Mouse (Mus musculus): ENCODE data around the gene Raver2.

The Raver2 gene

DNA sequence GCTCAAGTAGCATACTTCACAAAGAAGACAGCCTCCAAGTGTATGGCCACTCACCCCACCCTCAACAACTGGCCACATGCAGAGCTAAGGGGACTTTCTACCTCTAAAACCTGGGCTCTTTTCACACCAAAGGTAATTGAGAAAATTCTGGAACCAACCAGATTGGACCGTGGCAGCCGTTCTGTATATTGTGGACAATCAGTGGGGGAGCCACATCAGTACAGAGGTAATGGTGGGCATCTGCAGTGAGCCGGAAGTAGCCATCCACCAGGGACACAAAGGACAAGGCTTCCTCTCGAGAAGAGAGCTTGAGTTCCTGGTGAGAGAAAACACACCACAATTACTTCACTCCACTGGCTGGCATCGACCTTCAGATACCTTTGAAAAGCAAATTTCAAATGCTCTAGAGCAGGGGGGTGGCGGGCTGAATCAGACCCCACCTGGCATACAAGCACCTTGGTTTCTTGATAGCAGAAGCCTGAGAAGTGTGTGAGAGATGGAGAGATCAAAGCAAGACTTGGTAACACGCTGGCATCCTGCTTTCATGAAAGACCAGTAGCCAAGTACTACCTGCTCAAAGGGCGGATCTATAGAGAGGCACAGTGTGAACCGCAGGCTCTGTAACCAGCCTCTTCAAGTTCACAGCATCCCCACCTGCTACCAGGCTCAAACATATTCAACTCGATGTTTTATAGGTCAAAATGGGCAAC is 106.3 kb downstream of the Raver2 start:
- DNase-seq (ENCODE audit: low spot score in 2 of 2), result no peak

GRCm38 (mm10) chr4:101176123-101176522 is 107.3 kb downstream of the Raver2 start:
- no peak for DNase-seq (ENCODE audit: low spot score in 2 of 2)

- no peak for DNase-seq (ENCODE audit: low spot score in 2 of 2)
Observed at GRCm38 (mm10) chr4:101177796-101178195, 109.0 kb downstream of the Raver2 start.

DNA sequence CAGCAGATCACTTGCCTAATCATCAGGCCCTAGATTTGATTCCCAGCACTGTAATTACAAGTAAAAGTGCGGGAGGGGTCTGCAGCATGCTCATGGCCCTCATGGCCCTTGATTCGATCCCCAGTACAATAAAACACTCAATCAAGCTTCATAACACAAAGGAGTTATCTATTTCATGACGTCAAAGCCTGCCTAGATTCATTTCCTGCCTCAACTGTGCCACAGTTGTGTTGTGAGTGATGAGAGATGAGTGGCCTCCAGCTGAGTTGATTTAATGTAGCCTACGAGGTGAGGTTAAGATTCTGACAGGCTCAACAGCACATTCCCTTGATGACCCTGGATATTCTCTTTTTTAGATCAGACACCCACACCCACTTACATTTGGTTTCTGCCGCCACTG is 110.3 kb downstream of the Raver2 start:
- no peak for DNase-seq (ENCODE audit: low spot score in 2 of 2)

DNA sequence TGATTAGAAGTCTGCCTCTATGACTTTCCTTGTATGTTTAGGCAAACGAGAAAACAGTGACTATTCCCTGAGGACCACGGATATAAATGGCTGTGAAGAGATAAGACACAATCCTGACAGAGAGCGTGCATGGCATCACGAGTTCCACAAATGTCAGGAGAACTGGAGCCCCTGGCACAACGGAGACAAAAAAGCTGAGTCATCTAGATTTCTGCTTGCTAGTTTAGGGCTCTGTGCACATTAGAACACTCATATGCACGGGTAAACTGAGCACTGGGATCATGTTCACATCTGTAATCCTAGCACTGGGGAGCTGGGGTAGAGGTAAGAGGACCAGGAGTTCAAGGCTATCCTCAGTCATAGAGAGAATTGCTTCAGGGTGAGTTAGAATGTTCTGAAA is 111.1 kb downstream of the Raver2 start:
- DNase-seq (ENCODE audit: low spot score in 2 of 2), result no peak

GRCm38 (mm10) chr4:101180681-101181080 is 111.9 kb downstream of the Raver2 start:
- DNase-seq (ENCODE audit: low spot score in 2 of 2), result no peak

DNA sequence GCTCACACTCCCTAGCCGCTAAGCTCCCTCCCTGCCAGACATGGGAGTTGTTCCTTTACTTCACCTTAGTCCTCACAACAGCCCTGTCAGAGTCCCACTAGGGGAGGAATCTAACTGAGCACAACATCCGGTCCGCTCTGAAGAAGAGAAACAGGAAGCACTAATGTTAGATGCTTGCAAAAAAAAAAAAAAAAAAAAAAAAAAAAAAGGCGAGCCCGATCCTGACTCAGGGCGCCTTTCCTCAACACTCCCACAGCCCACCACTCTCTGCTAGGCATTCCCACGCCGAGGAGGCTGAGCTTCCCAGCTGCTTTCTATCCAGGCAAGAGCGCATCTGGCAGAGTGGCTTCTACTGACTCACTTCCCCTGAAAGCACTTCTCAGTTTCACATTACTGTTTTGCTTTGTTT is 113.8 kb downstream of the Raver2 start:
- peak; percentile 62 to 68 for DNase-seq (ENCODE audit: low spot score in 2 of 2)

DNA sequence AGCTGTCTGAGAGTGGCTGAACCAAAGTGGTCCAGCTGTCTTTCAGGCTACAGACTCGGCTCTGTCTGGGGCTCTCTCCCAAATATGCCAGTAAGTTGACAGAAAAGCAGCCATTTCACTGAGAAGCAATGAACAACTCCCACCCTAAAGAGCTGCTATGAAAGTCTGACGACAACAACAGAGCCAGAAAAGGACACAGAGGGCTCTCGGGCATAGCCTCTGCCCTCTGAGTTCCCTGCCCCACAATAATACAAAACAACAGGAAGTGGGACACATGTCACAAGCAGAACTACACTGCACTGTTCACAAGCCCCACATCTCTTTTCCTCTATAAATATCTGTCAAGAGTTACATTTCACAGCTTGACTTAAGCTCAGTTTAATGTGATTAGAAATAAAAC is 116.4 kb downstream of the Raver2 start:
- DNase-seq (ENCODE audit: low spot score in 2 of 2), result peak in 1 of 2 experiments; percentile 9

GRCm38 (mm10) chr4:101186591-101186990 is 117.8 kb downstream of the Raver2 start:
- DNase-seq (ENCODE audit: low spot score in 2 of 2), result no peak

DNA sequence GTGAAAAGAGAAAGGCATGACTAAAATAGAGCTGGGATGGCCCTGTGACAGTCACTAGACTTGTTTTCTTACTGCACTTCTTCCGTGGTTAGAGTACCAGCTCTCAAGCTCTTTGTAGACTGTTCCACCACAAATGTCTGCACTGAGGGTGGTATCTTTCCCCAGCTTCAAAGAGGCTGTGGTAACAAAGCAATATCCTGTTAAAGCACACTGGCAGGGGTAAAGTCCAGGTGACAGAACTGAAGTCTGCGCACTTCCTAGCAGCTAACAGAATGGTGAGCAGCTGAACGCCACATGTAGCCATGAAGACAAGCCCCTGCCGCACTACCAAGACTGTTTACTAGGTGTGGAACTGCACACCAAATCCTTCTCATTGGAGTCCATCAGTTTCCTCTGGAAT is 118.6 kb downstream of the Raver2 start:
- DNase-seq (ENCODE audit: low spot score in 2 of 2), result peak; percentile 73 to 77

DNA sequence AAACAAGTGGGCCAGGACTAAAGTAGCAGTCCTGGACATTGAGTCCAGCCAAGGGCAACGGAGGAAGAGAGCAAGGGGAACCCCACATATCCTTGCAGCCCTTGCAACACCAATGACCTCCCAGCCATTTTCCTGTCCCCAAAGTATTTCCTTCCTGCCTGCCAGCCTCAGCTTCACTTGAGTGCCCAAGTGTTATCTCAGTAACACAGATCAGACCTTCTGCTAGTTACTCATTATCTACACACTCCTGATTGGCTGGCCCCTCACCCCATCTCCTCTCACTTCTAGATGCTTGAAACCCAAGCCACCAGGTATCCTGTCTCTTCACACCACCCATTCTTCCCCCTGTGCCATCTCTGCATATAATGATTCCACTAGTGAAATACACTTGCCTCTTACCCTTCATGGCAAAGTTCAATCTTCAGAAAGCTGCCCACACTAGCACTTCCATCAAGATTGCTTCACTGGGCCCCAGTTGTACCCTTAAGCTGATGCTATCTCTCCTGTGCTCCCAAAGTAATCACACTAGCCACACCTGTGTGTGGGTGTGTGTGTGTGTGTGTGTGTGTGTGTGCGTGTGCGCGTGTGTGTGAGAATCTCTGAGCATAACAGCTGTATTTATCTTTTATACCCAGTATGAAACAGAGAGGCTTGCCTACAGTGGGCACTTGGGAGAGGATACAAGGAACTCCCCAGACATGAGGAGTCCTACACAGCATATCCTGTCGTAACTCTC is 123.6 kb downstream of the Raver2 start:
- DNase-seq (ENCODE audit: low spot score in 2 of 2), result no peak

DNA sequence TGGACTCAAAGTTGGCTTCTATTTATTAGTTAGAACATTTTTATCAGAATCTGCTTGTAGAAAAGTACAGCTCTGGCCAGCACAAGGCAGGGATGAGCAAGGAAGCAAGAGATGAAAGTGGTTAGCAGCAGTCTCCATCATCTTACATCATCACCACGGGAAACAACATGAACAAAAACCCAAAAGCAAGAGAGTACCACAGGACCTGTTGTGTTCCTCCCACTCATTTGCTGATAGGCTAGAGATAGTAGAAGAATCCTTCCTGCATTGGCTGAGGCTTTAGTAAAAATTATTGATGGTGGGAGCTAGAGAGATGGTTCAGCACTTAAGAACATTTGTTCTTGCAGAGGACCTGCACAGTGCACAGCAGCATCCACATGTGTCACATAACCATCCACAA is 125.4 kb downstream of the Raver2 start:
- no peak for DNase-seq (ENCODE audit: low spot score in 2 of 2)

- DNase-seq (ENCODE audit: low spot score in 2 of 2), result no peak
Observed at GRCm38 (mm10) chr4:101196407-101196806, 127.6 kb downstream of the Raver2 start.

GRCm38 (mm10) chr4:101197421-101198170 is 128.8 kb downstream of the Raver2 start:
- DNase-seq (ENCODE audit: low spot score in 2 of 2), result no peak

DNA sequence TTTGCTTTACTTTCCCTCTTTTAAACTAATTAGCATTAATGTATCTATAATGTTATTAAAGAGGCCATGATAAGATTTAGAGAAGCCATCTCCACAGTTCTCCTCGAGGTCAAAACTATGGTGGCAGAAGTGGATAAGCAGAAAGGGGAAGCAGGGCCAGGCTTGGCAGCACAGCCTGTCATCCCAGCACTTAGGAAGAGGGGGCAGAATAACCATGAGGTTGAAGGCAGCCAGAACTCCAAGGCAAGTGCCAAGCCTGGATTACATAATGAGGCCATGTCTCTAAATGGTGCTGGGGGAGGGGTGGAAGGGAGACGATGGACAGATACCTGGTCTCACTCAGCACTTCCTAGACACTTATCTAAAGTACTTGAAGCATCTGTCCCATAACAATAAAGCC is 129.6 kb downstream of the Raver2 start:
- DNase-seq (ENCODE audit: low spot score in 2 of 2), result no peak

DNA sequence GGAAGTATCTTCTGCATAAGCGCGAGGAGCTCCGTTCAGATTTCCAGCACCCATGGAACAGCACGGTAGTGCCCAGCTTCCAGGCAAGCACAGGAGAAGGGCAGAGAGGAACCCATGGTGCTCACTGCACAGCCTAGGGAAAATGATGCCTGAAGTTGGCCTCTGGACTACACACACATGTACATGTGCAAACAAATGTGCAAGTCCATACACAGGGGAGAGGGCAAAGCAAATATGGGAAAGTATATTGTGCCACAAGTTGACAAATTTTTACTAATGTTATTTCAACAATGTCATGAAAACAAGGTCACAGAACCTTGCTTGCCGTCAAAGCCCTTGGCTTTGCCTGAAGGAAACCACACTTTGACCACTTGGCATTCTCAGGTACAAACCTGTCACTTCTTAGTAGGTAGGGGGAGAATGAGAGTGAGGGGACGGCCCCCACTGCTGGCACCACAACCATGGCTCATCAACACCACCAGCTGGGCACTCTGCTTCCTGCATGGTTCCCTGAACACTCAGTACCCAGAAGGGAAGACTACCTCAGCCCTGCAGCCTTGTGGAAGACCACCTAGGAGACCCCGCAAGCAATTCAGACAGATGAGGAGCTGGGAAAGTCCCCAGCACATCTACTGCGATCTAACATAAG is 130.8 kb downstream of the Raver2 start:
- peak in 1 of 2 experiments; percentile 29 for DNase-seq (ENCODE audit: low spot score in 2 of 2)

All from thymus, postnatal 10 days (tissue).